Mouse (Mus musculus) liver, adult (tissue): ENCODE measurements around the gene Adgrl3.

Experiments
- GATA4 ChIP-seq: IDR thresholded peaks from 2 replicates; pipeline ENCODE4 v1.6.1; 2014; ENCODE audit warnings: mild to moderate bottlenecking, low read length; ENCODE audit not compliant: insufficient replicate concordance

Gene Adgrl3

DNA sequence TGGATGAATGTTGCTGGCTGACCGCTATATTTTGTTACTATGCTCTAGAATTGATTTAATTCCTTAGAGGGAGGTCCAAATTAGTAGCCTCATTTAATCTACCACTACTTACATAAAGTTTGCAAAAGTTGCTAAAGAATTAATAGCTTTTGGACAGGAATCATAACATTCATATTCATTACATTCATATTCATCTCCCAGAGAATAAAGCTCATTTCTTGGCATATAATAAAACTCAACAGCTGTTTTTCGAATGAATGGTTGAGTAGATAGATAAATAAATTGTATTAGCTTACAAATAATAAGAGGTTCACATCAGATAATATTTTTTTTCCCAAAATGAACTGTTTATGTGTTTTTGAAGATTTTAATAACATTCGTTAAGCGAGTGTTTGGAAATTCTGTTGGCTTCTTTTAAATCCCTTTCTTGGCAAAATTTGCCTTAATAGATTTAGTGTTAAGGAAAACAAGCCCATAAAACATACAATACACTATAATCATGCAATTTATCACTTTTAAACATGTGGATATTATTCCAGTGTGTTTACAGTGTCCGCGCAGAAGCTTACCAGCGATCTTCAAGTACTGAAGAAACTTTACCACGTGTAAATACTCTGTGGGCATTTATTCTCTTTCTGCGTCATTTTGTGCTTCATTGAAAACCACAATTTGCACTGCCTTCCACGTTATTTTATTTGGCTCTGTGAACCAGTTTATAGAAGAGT lies 350.4 kb downstream of the Adgrl3 start:
- no peak for TF ChIP-seq GATA4

DNA sequence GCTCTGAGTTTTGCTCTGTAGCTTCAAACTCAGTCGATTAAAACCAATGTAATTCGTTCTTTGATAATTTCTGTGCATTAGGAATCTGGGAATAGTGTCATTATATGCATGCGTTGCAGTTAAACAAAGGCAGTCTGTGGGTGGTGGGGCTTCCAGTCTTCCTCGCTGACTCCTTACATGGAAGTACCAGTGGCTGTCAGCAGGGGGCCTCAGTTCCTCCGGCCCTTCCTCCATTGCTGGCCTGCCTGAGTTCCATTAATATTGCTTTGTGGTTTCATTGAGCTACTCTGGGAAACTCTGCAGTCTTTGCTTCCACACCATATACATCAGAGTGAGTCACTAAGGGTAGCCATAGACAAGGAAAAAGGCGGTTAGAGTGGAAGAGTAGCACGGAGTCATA lies 356.1 kb downstream of the Adgrl3 start:
- no peak for TF ChIP-seq GATA4

DNA sequence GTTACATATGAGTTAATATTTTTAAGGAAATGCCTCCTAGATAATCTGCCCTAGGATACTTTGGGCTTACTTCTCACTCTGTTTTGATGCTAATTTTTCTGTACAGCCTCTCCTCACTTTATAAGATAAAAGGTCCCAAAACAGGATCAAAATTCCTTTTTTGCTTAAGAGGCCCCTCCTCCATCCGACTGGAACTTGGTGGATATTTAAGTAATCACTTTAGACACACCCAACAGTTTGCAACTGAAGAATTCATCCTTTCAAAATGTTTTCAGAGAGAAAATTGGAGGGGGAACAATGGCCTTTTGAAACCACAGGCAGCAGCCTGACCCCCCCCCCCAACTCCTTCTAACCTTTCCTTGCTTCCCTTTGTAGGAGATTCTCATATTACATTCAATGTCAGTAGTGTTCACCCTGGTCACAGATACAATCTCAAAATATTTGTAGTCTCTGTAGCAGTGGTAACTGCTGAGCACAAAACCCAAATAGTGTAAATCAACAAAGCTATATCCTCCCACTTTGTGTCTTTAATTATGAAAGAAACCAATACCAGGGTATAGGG lies 385.7 kb downstream of the Adgrl3 start:
- no peak for TF ChIP-seq GATA4

DNA sequence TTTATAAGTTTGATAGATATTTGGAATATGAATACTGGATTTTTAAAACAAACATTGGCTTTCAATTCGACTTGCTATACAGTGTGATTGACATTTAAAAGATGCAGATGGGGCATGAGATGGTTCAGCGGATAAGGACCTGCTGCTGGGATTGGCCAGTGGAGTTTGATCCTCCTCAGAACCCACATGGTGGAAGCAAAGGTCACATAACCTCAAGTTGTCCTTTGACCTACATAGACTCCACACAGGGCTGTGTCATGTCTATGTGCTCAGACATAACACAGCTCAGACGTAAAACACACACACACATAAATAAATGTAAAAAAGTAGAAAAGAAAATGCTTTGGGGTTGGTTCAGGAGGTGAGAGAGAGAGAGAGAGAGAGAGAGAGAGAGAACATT lies 397.4 kb downstream of the Adgrl3 start:
- no peak for TF ChIP-seq GATA4

DNA sequence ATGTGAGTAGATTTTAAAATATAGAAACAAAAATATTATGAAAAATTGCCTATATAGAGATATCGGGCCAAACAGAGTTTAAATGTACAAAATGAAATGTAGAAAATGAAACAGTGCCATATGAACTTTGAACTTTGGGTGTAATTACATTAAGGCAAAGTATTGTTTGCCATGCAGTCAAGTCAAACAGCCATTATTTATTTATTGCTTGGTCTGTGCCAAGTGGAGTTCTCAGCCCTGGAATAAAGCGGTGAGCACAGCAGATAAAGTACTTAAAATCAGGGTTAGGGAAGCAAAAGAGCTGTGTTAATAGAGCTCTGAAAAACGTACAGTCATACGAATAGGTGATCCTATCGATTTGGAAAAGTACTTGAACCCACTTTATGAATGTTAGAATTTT lies 407.5 kb downstream of the Adgrl3 start:
- TF ChIP-seq GATA4 = no peak

DNA sequence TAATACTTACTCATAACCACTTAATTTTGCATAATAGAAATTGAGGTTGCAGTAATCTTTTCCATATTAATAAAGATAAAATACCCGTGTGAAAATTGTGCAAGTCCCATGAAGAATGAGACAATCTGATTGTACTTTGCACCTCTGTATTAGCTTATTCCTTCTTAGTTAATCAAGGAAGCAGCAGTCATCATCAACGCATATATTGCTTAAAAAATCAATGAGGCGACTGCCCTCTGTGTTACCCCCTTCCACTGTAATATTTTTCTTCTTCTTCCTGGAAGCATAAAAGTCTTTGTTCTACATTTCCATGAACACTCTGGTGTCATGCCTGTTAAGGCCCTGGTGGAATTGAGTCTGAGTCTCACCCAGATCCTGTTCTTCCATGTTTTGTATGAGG lies 416.4 kb downstream of the Adgrl3 start:
- no peak for TF ChIP-seq GATA4

DNA sequence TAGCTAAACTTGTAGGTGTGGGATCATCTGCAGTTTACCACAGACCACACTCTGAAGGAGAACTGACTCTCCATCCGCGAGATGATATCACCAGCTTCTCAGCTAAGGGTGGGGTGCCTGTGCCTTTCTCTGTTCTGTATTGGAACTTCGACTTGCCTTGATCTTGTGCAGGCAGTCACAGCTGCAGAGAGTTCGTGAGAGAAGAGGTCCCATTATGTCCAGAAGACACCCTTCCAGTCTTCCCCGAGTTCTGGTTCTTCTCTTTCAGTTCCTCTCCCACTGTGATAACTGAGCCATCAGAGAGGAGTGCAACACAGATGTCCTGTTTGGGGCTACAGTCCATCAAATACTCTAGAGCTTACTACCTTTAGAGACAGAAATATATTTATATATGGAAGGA lies 422.2 kb downstream of the Adgrl3 start:
- no peak for TF ChIP-seq GATA4

DNA sequence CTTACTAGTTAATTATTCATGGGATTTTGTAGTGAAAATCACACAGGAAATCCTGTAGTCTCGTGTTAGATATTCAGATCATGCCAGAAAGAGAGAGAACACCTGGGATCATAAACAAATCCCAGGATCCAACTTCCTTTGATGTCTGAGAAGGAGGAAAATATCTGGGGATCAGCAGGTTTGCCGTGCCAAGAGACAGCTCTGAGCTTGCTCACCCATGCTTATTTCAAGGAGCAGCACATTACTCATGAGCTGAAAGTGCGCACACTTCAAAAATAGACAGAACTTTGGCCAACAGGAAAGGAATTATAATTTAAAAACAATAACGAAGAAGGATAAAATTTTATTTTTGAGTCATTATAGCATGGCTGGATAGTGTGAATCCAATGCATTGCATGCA lies 446.0 kb downstream of the Adgrl3 start:
- no peak for TF ChIP-seq GATA4

DNA sequence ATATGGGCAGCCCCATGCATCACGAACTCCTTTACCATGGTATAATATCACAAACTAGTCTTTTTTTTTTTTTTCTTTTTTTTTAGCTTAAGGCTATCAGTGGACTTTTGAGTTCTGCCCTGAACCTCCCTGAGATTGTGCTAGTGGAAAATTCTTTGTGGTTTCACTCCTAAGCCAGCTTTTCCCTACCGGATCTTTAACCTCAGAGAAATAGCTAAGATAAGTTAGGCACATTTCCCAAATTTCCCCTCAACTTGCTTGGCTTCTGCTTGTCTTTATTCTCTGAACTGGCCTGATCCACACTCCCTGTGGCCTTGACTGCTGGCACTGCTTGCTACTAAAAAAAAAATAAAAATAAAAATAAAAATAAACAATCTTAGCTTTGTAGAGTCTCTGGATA lies 454.7 kb downstream of the Adgrl3 start:
- TF ChIP-seq GATA4 = no peak

DNA sequence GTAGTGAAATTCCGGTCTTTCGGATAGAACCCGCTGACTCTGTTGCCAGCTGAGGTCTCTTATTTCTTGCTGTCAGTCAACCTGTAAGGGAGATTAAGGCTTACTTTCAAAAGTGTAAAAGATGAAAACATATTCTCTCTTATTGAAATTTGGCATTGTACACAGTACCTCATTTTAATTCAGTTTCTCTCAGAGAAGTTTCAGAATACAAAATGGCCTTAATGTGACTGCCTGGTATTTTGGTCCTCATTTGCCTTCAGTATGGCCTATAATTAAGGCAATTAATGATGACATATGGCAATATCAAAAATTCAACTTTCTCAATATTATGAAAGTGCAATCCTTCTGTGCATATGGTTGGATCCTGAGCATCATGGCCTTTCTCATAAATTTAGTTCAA lies 455.5 kb downstream of the Adgrl3 start:
- TF ChIP-seq GATA4 = no peak

DNA sequence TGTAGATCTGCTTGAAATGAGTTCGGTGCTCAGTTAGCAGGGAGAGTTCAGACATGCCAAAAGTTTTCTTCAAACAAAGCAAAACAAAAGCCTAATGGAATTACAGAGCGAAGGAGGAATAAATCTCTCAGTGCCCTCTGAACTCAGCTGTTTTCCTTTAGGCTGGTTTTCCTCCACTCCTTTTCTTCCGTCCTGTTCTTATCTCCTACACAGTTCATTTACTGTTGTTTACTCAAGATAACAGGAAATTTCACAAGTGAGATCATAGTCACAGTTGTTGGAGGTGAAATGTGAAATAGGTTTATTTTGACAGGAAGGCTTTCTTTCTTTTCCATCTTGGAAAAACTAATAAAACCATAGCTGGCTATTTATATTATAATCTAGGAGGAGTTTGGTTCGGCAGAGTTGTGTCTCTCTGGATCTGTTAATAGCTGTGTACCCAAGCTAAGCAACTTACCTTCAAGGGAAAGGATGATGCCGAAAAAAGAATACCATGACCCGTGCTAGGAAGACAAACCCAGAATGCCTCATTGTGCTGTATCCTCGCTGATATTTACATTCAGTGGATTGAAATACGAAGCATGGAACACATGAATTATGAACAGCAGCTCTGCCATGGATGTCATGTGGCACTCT lies 456.2 kb downstream of the Adgrl3 start:
- TF ChIP-seq GATA4 = peak; percentile 82; the same call in 1 of the 2 replicates

DNA sequence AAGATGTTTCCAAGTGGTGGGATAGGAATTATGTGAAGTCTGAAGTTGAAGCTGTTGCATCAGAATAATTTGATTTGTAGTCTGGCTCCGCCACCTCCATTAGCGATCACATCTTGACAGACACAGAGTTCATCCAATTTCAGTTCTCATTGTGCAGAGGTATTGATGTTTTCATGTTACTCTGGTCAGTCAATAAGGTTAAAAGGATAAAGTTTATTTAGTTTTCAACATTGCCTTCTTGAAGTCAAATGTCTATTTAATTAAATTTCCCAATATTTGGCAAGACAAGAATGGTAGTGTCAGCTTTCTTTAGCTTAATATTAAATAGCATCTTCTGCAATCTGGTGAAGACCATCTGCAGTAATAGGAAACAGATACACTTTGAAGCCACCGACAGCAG lies 461.0 kb downstream of the Adgrl3 start:
- TF ChIP-seq GATA4 = no peak

DNA sequence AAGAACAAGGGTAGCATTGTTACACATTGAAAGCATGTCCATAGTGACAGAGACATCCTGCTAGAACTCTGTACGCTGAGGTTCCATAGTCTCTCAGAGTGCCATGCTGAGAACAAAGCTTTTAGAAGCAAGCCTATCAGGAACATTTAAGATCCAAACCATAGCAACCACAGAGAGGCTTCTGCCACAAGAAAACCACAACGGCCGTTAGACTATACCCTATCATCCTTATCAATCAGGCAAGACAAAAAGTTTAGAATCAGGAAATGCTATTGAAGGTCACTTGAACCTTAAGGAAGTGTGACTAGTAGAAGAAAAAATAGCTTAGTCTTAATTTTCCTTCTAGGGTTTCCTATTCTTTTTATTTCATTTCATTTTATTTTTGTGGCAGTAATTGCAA lies 464.0 kb downstream of the Adgrl3 start:
- TF ChIP-seq GATA4 = no peak

DNA sequence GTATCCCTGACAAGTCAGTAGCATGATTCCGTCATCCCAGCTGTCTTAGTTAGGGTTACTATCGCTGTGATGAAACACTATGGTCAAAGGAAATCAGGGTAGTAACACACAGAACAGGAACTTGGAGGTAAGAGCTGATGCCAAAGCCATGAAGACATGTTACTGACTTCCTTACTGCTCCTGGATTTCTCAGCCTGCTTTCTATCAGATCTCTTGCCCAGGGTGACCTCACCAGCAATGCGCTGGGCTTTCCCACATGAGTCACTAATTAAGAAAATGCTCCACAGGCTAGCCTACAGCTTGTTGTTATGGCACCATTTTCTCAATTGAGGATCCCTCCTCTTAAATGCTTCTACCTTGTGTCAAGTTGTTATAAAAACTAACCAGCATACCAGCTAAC lies 481.1 kb downstream of the Adgrl3 start:
- TF ChIP-seq GATA4 = no peak

DNA sequence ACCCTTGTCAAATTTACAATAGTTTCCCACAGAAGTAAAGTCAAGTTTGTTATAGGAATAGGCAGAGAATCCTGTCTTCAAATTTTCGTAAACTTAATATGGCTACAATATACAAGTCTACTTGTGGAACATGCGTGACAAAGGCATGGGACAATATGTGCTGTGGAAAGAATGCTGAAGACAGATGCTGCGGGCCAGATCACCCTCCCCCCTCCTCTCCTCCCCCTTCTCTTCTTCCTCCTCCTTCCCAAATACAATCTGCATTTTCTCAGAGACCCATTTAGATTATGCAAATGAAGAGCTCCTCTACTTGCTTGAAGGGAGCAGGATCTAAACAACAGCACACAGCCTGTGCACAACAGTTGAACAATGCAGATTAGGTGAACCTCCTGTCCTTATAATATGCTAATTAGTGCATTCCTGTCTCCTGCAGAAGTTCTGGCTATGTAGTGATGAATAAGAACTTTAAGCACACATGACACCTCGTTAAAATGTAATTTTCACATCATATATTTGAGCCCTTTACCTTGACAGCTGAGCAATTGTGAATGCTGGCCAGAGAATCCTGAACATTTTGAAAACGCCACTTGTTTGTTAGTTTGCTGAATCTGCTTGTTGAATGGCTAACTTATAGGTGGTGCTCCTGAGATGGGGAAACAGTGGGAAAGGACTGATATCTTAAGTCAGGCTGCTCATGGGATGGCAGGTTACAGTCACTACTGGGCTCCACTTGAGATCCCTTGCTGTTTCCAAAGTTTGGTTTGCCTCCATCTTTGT lies 499.0 kb downstream of the Adgrl3 start:
- no peak for TF ChIP-seq GATA4
